Mouse (Mus musculus): ENCODE data around the gene Ntn5.

DNA sequence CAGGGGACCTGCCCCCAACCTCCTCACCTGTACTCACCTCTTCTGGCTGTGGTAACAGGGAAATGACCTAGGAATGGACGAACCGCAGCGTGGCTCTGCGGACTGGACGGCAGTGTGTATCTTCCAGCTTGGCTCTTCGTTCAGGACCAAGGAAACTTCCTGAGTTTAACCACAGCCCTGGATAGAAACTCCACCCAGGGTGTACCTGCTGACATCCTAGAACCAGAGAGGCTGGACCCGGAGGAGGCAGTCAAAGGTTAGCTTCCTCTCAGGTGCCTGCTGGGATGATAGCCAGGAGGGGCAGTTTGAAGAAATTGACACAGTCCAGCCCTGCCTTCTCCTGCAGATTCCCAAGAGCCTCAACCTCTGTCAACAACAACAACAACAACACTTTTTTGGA, 17.7 kb upstream of the Ntn5 start, which contains the start of gene Fut2:
- TF ChIP-seq CTCF (conservative IDR thresholded peaks at IDR 0.05 in 1 of 2, IDR thresholded peaks at IDR 0.05 in 1 of 2; ENCODE audit: low read depth in 2 of 2, low read length in 2 of 2) (no peak), MAFK (IDR thresholded peaks at IDR 0.05; ENCODE audit: insufficient replicate concordance, low read length) (no peak), POLR2A (IDR thresholded peaks at IDR 0.05; ENCODE audit: low read depth, low read length) (no peak), POLR2AphosphoS2 (IDR thresholded peaks at IDR 0.05; ENCODE audit: low read depth, low read length) (no peak), MAX (IDR thresholded peaks at IDR 0.05; ENCODE audit: low read length) (no peak), MYC (IDR thresholded peaks at IDR 0.05; ENCODE audit: low read depth, low read length) (no peak), USF1 (IDR thresholded peaks at IDR 0.05; ENCODE audit: low read depth, low read length) (no peak)

Data from CH12.LX (cell line).